Mouse (Mus musculus) heart, embryonic 15.5 days (tissue): Measurements from ENCODE around the gene Trit1. TPM values are rescaled to one million over a fixed set of nuclear protein-coding genes. Genes with fewer than 3 reads are reported as not detected.
"Not testable (repeated sequence)": the region's sequence is repeated elsewhere in the genome, so short reads cannot be mapped to it uniquely, and the experiment has no call there.

Experiments used
- ATAC-seq: fragments of 200-750 bp; cut with Nextera tagmentation; replicated peaks from 2 replicates; pipeline ENCODE4 v1.8.0; 2017; ENCODE audit warnings: low read depth, moderate TSS enrichment; ENCODE audit not compliant: insufficient number of reproducible peaks, insufficient read depth, low FRiP score
- H3K27ac ChIP-seq: fragments of 300-500 bp; sonication (generic); 2 replicates; pipeline ENCODE4 v1.5.1; 2015; ENCODE audit warnings: mild to moderate bottlenecking, inconsistent platforms
- H3K27me3 ChIP-seq: fragments of 300-500 bp; sonication (generic); 2 replicates; pipeline ENCODE4 v1.6.1; 2015; ENCODE audit warnings: inconsistent platforms
- H3K36me3 ChIP-seq: fragments of 300-500 bp; sonication (generic); 2 replicates; pipeline ENCODE4 v1.6.1; 2015; ENCODE audit warnings: mild to moderate bottlenecking, inconsistent platforms
- H3K4me1 ChIP-seq: fragments of 300-500 bp; sonication (generic); replicated peaks from 2 replicates; pipeline ENCODE4 v1.6.1; 2015; ENCODE audit warnings: inconsistent platforms
- H3K4me2 ChIP-seq: fragments of 300-500 bp; sonication (generic); 2 replicates; pipeline ENCODE4 v1.6.1; 2015; ENCODE audit warnings: inconsistent platforms, mild to moderate bottlenecking, moderate library complexity
- H3K4me3 ChIP-seq: fragments of 300-500 bp; sonication (generic); 2 replicates; pipeline ENCODE4 v1.5.1; 2015; ENCODE audit warnings: mild to moderate bottlenecking, inconsistent platforms
- H3K9ac ChIP-seq: fragments of 300-500 bp; sonication (generic); 2 replicates; pipeline ENCODE4 v1.6.1; 2015; ENCODE audit warnings: mild to moderate bottlenecking, inconsistent platforms
- H3K9me3 ChIP-seq: fragments of 300-500 bp; sonication (generic); replicated peaks from 2 replicates; pipeline ENCODE4 v1.6.1; 2016; ENCODE audit warnings: inconsistent platforms
- WGBS: fragments of 180-500 bp; shearing (Covaris S2); methylation state at CpG from one replicate; pipeline ENCODE4 v1.1.7; 2015; ENCODE audit warnings: mixed read lengths; 5-methylcytosine and 5-hydroxymethylcytosine counted together
- polyA plus RNA-seq: library from polyadenylated mRNA; unstranded; fragments of >200 nt; fragmentation: Nextera tagmentation; extraction: Ambion mirVana; gene quantifications from 2 replicates; pipeline ENCODE4 v1.2.1, GENCODE M21; 2015

Trit1 gene
- polyA plus RNA-seq, 1 experiment from 2014 or later = 9.9 TPM

DNA sequence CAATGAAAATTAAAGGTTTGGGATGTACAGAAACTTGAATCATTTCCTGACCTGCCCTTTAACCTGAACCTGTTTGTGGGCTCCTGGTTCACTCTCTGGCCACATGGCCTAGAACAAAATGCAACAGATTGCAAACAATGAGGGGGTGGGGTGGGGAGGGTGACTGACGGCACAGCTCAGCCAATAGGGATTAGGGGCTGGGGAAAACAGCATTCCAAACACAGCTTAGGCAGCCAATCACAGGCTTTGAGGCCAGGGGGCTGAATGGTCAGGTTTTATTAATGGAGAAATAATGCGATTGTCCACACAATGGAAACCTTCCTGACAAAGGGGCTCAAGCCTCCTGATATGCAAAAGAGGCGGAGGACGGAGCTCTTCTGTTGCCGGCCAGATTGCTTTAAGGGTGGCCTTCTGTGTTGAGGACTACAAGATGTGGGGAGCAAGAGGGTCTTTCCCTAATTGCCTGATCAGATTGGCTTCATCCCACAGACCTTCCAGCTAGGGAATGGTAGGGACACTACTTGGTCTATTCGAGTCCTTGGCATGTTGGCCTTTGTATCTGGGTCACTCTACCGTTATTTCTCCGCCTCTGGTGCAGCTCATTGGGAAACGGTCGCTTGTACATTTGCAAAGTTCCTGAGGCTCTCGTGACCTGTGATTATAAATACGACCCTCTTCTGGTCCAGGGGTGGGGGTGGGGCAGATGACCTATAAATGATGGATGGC, 17.7 kb upstream of the Trit1 start:
- H3K27me3 ChIP-seq = peaks cover 72% of the 10 kb centered on the region

GRCm38 (mm10) chr4:122999263-122999691, 17.1 kb upstream of the Trit1 start:
- no peak overlapping the region for H3K4me3 ChIP-seq
- peaks cover 21% of the 10 kb centered on the region for H3K4me1 ChIP-seq
- no peak overlapping the region for H3K4me2 ChIP-seq
- no peak overlapping the region for H3K9ac ChIP-seq
- H3K27me3 ChIP-seq = peaks cover 70% of the 10 kb centered on the region
- H3K27ac ChIP-seq = no peak overlapping the region
- no peaks in the 10 kb centered on the region for H3K36me3 ChIP-seq
- no peaks in the 10 kb centered on the region for H3K9me3 ChIP-seq
- ATAC-seq = no peak
- WGBS = 30% methylated on average over 4 of the region's 4 CpGs

More for the DNA sequence above, 17.7 kb upstream of the Trit1 start:
- H3K27ac ChIP-seq = no peak overlapping the region
- no peak overlapping the region for H3K9ac ChIP-seq
- no peaks in the 10 kb centered on the region for H3K36me3 ChIP-seq
- H3K9me3 ChIP-seq = no peaks in the 10 kb centered on the region
- H3K4me1 ChIP-seq = peaks cover 21% of the 10 kb centered on the region
- H3K4me3 ChIP-seq = no peak overlapping the region
- ATAC-seq = no peak
- no peak overlapping the region for H3K4me2 ChIP-seq
- WGBS = 26% methylated on average over 12 of the region's 12 CpGs

DNA sequence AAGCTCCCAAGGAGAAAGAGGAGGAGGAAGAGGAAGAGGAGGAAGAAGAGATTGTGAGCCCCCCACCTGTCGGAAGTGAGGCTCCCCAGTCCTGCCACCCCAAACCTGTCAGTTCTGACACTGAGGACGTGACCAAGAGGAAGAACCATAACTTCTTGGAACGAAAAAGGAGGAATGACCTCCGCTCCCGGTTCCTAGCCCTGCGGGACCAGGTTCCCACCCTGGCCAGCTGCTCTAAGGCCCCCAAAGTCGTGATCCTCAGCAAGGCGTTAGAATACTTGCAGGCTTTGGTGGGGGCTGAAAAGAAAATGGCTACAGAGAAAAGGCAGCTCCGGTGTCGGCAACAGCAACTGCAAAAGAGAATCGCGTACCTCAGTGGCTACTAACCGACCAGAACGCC, 16.3 kb upstream of the Trit1 start:
- H3K27ac ChIP-seq = no peak overlapping the region
- H3K4me2 ChIP-seq = no peak overlapping the region
- 68% methylated on average over 14 of the region's 14 CpGs for WGBS
- H3K36me3 ChIP-seq = no peaks in the 10 kb centered on the region
- no peaks in the 10 kb centered on the region for H3K9me3 ChIP-seq
- ATAC-seq = no peak
- peaks cover 62% of the 10 kb centered on the region for H3K27me3 ChIP-seq
- H3K4me1 ChIP-seq = peaks cover 25% of the 10 kb centered on the region
- H3K9ac ChIP-seq = no peak overlapping the region
- no peak overlapping the region for H3K4me3 ChIP-seq

GRCm38 (mm10) chr4:123000617-123001342, 15.6 kb upstream of the Trit1 start:
- H3K27ac ChIP-seq = no peak overlapping the region
- peaks cover 22% of the 10 kb centered on the region for H3K4me1 ChIP-seq
- no peak overlapping the region for H3K9ac ChIP-seq
- 52% methylated on average over 17 of the region's 17 CpGs for WGBS
- H3K9me3 ChIP-seq = no peaks in the 10 kb centered on the region
- H3K4me3 ChIP-seq = no peak overlapping the region
- no peak for ATAC-seq
- no peaks in the 10 kb centered on the region for H3K36me3 ChIP-seq
- no peak overlapping the region for H3K4me2 ChIP-seq
- H3K27me3 ChIP-seq = peaks cover 60% of the 10 kb centered on the region

DNA sequence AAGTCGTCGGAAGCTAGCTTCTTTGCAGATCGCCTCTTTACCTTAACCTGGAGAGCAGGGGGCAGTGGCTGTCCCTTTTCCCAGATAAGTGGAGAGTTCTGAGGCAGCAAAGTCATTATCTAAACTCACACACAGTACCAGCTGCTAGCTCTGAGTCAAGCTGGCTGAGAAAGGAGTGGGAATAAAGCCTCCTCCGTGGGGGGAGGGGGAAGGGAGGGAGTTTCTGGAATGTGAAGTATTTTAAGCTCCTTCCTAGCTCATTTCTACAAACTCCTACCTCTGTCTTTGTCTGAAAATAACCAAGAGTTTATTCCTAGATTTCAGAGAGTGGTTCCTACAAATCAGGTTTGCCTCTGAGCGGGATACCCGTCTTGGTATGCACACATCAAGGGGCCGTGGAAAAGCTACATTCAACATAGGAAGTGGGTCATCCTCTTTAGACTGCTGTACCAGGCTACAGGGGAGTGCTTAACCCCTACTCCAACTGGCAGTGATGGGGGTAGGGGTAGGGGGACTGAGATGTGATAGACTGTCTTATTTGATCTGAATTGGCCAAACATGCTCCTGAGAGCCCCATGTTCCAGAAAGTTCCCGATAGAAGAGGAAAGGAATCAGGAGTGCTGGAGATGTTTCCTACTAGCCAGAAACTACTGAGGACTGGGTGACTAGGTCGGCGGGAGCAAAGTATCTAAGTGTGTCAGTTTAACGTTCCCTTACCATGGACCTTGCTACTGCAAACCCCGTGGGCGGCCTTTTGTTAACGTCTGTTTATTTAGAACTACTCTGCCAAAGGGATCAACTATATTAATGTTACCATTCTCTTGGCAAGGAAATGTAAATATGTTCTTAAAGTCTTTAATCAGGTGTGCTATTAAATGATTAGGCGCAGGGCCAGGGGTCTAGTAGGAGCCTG, 11.1 kb upstream of the Trit1 start:
- Histone ChIP-seq H3K4me1 (peaks cover 10% of the 10 kb centered on the region), H3K9me3 (no peaks in the 10 kb centered on the region), H3K27me3 (peaks cover 16% of the 10 kb centered on the region), H3K9ac (no peak overlapping the region), H3K27ac (no peak overlapping the region), H3K4me2 (no peak overlapping the region), H3K36me3 (no peaks in the 10 kb centered on the region), H3K4me3 (no peak overlapping the region)
- 25% methylated on average over 15 of the region's 15 CpGs for WGBS
- ATAC-seq = no peak

DNA sequence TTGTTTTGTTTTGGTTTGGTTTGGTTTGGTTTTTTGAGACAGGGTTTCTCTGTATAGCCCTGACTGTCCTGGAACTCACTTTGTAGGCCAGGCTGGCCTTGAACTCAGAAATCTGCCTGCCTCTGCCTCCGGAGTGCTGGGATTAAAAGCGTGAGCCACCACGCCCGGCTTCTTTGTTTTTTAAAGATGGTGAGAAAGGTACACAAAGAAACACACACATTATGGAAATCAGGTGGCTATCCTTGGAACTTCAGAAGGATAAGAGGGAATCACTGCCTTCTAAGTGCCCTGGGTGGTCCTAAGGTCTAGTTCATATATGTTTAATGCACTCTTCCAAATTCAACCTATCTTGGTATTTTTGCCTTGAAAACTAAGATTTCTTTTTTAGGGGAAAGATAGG, 3.9 kb upstream of the Trit1 start:
- not testable (repeated sequence) for H3K9ac ChIP-seq, H3K27me3 ChIP-seq, H3K36me3 ChIP-seq, H3K4me2 ChIP-seq, ATAC-seq, H3K4me3 ChIP-seq, H3K27ac ChIP-seq, H3K9me3 ChIP-seq
- WGBS = 89% methylated on average over 4 of the region's 4 CpGs
- H3K4me1 ChIP-seq = peaks cover 10% of the 10 kb centered on the region

DNA sequence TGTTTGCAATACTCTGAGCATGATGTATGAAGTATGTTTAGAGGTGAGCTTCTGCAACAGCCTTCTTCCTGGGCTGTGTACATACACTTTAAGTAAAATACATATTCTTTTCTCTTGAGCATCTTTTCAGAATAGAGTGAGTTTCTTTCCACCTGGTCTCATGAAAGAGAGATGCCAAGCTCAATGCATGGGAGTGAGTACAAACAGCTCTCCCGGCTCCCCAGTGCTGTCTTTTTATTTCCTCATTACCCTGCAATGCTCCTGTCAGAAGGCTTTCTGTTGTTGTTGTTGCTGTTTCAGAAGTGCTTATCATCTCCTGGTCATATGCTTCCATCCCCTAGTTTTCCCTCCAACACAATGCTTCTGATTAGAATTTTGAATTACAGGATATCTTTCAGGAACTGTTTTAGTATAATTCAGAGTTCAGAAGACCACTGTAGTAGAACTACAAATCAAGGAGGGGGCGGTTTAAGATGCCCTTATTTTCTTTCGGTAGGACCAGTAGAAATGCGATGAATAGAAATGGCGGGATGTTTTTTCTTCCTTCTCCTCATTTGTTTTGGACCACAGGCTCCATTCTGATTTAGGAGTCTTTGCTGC, 3.0 kb upstream of the Trit1 start:
- no peak for ATAC-seq
- Histone ChIP-seq H3K9me3 (no peaks in the 10 kb centered on the region), H3K4me2 (no peak overlapping the region), H3K9ac (no peak overlapping the region), H3K4me1 (peaks cover 18% of the 10 kb centered on the region), H3K27ac (no peak overlapping the region), H3K36me3 (no peaks in the 10 kb centered on the region), H3K27me3 (no peaks in the 10 kb centered on the region; the same call in 1 of the 2 replicates), H3K4me3 (no peak overlapping the region)
- WGBS = 57% methylated on average over 5 of the region's 5 CpGs

- H3K27me3 ChIP-seq = no peaks in the 10 kb centered on the region; the same call in 1 of the 2 replicates
- no peak overlapping the region for H3K4me3 ChIP-seq
- WGBS = 66% methylated on average over 3 of the region's 3 CpGs
- H3K4me2 ChIP-seq = no peak overlapping the region
- H3K9ac ChIP-seq = no peak overlapping the region
- H3K9me3 ChIP-seq = no peaks in the 10 kb centered on the region
- no peaks in the 10 kb centered on the region for H3K36me3 ChIP-seq
- ATAC-seq = no peak
- H3K4me1 ChIP-seq = peaks cover 21% of the 10 kb centered on the region
- H3K27ac ChIP-seq = no peak overlapping the region
These were observed 2.4 kb upstream of the Trit1 start for GRCm38 (mm10) chr4:123013949-123014406.

DNA sequence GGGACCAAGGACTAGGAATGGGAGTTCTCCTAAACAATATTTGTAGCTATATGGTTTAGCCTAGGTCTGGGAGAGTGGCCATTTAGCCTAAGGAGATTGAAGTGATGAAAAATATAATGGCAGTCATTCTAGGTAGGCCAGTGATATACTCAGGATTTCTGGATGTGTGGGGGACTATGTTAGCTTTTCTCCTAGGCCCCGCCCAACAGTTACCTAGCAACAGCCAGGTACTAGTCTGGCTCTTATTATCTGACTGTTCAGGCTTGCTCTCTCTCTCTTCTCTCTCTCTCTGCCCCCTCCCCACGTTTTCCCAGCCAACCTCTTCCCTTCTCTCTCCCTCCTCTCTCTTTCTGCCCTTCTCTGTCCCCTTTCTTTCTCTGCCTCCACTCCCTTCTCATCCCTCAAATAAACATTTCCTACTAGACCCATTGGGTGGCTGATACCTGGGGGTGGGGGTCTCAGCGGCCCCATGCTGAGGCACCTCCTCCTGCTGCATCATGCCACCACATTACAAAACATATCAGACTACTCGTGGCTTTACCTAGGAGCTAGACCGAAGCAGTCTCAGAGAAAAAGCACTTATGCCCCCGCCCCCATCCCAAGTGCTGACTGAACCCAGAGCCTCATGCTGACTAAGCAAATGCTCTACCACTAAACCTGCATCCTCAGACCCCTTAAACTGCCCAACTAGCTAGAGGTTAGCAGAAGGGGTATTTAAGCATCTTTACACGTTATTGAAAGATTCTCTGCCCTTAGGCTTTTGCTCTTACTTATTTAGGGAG, 1.7 kb upstream of the Trit1 start:
- Histone ChIP-seq H3K4me3 (no peak overlapping the region), H3K27ac (no peak overlapping the region), H3K27me3 (no peaks in the 10 kb centered on the region), H3K9me3 (no peaks in the 10 kb centered on the region), H3K4me2 (no peak overlapping the region), H3K36me3 (0 out of 2 replicates have a peak, but pooled peaks cover 2% of the 10 kb centered on the region), H3K4me1 (peaks cover 24% of the 10 kb centered on the region), H3K9ac (no peak overlapping the region)
- WGBS = 38% methylated on average over 7 of the region's 7 CpGs
- no peak for ATAC-seq

DNA sequence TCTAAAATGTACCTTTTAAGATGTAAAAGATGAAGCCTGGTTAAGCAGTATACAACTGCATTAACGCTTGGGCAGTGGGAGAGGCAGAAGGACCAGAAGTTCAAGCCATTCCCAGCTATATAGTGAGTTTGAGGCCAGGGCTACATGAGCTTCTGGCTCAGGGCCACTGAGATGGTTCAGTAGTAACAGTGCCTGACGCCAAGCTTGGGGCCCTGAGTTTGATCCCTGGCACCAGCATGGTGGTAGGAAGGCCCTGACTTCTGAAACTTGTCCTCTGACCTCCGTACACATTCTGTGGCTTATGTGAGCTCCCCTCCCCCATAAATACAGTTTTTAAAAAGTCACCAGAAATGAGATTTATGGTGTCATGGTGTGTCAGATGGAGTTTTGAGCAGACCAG, 5.2 kb downstream of the Trit1 start:
- ATAC-seq = no peak
- no peaks in the 10 kb centered on the region for H3K9me3 ChIP-seq
- no peak overlapping the region for H3K27ac ChIP-seq
- H3K4me2 ChIP-seq = no peak overlapping the region
- H3K27me3 ChIP-seq = no peaks in the 10 kb centered on the region
- peaks cover 30% of the 10 kb centered on the region for H3K4me1 ChIP-seq
- H3K4me3 ChIP-seq = no peak overlapping the region
- 86% methylated on average over 3 of the region's 3 CpGs for WGBS
- no peak overlapping the region for H3K9ac ChIP-seq
- H3K36me3 ChIP-seq = peaks cover 9% of the 10 kb centered on the region; the same call in 1 of the 2 replicates
